Mouse (Mus musculus): ENCODE measurements at regions not wholly inside any gene's neighbourhood (a gene's known extent, or its start where the extent isn't known, plus 50 kb on each side); places are given as distances from the start of the nearest gene placed in this dataset.

DNA sequence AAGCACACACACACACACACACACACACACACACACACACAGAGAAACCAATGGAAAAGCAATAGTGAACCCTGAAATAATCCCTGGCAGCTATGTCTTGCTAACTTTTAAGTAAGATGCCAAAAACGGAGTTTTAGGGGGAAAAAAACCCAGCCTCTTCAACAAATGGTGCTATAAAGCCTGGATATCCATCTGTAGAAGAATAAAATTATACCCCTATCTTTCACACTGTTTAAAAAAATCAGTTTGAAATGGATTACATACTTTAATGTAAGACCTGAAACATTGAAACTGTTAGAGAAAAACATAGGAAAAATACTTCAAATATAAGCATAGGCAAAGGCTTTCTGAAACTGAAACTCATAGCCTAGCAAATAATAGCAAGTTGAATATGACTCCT is 228.2 kb downstream of the Fam49a start:
- no peak for ATAC-seq (replicated peaks; ENCODE audit: insufficient number of reproducible peaks, low FRiP score, low TSS enrichment)
- Histone ChIP-seq H3K4me3 (ENCODE audit: low read depth, low read length) (no peak overlapping the region), H3K27me3 (ENCODE audit: control insufficient read depth, insufficient read depth, low read length) (no peaks in the 10 kb centered on the region), H3K36me3 (ENCODE audit: control insufficient read depth, insufficient read depth, low read length) (no peaks in the 10 kb centered on the region), H3K9ac (ENCODE audit: low read depth, low read length) (no peak overlapping the region), H3K27ac (ENCODE audit: low read depth, low read length) (no peak overlapping the region), H3K9me3 (replicated peaks; ENCODE audit: control insufficient read depth, low read length) (no peaks in the 10 kb centered on the region), H3K4me1 (ENCODE audit: control insufficient read depth, insufficient read depth, low read length) (no peaks in the 10 kb centered on the region), H3K4me2 (no peak overlapping the region)
- 72% methylated on average over 1 of the region's 1 CpGs for WGBS (ENCODE audit: insufficient replicate concordance)

DNA sequence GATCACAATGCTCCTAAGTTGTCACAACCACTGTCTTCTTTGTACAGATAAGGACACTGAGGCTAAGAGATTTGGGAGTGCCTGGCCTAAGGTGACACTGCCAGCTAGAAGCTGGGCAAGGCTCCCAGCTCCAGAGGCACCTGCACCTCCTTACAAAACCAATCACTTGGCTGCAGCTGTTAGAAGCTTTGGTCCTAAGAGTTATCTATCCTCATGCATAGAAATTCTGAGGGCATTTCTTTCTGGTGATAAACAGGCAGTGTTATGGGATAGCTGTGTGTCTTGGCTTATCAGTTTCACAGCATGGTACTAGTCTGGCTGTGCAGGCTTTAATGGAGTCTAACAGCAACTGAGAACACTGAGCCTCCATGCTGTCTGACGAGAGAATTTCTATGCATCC is 226.2 kb downstream of the Fam49a start:
- ATAC-seq (replicated peaks; ENCODE audit: insufficient number of reproducible peaks, low FRiP score, low TSS enrichment) = peak; percentile 92
- no peak overlapping the region for H3K4me3 ChIP-seq (ENCODE audit: low read depth, low read length)
- H3K4me2 ChIP-seq = no peak overlapping the region
- H3K36me3 ChIP-seq (ENCODE audit: control insufficient read depth, insufficient read depth, low read length) = no peaks in the 10 kb centered on the region
- no peaks in the 10 kb centered on the region for H3K4me1 ChIP-seq (ENCODE audit: control insufficient read depth, insufficient read depth, low read length)
- no peak overlapping the region for H3K9ac ChIP-seq (ENCODE audit: low read depth, low read length)
- no peak overlapping the region for H3K27ac ChIP-seq (ENCODE audit: low read depth, low read length)
- H3K9me3 ChIP-seq (replicated peaks; ENCODE audit: control insufficient read depth, low read length) = no peaks in the 10 kb centered on the region
- H3K27me3 ChIP-seq (ENCODE audit: control insufficient read depth, insufficient read depth, low read length) = no peaks in the 10 kb centered on the region
- 68% methylated on average over 1 of the region's 1 CpGs for WGBS (ENCODE audit: insufficient replicate concordance)

DNA sequence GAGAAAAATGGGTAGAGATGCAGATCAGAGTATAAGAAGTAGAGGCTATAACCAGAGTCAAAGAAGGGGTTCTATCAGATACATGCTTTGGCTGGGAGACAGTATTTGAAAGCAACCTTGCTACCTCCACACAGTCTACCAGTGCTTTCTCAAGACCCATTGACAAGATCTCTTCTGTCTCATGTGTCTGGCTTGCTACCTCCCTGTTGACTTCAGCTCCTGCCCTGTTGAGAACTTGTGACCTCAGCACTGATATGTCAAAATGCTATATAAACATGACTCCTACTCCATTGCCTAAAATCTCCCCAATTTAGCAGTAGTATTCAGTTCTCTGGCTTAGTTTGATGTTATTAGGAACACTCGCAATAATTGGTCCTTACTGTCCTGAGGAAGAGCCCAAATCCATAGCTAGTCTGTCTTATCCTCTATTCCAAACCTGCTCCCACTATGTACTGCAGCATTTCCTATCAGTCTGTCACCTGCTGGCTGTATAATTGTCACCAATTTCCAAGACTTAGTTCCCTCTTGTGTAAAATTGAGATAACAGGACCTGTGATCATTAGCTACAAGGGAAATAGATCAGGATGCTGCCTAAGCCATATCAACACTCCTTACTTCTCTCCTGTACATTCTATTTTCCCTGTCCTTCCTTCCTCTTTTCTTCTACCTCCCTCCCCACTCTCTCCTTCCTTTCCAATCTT is 224.9 kb downstream of the Fam49a start:
- Histone ChIP-seq H3K4me3 (ENCODE audit: low read depth, low read length) (no peak overlapping the region), H3K27ac (ENCODE audit: low read depth, low read length) (no peak overlapping the region), H3K27me3 (ENCODE audit: control insufficient read depth, insufficient read depth, low read length) (no peaks in the 10 kb centered on the region), H3K36me3 (ENCODE audit: control insufficient read depth, insufficient read depth, low read length) (no peaks in the 10 kb centered on the region), H3K9me3 (replicated peaks; ENCODE audit: control insufficient read depth, low read length) (no peaks in the 10 kb centered on the region), H3K4me1 (ENCODE audit: control insufficient read depth, insufficient read depth, low read length) (no peaks in the 10 kb centered on the region), H3K9ac (ENCODE audit: low read depth, low read length) (no peak overlapping the region), H3K4me2 (no peak overlapping the region)
- 73% methylated on average over 1 of the region's 1 CpGs for WGBS (ENCODE audit: insufficient replicate concordance)
- no peak for ATAC-seq (replicated peaks; ENCODE audit: insufficient number of reproducible peaks, low FRiP score, low TSS enrichment)

DNA sequence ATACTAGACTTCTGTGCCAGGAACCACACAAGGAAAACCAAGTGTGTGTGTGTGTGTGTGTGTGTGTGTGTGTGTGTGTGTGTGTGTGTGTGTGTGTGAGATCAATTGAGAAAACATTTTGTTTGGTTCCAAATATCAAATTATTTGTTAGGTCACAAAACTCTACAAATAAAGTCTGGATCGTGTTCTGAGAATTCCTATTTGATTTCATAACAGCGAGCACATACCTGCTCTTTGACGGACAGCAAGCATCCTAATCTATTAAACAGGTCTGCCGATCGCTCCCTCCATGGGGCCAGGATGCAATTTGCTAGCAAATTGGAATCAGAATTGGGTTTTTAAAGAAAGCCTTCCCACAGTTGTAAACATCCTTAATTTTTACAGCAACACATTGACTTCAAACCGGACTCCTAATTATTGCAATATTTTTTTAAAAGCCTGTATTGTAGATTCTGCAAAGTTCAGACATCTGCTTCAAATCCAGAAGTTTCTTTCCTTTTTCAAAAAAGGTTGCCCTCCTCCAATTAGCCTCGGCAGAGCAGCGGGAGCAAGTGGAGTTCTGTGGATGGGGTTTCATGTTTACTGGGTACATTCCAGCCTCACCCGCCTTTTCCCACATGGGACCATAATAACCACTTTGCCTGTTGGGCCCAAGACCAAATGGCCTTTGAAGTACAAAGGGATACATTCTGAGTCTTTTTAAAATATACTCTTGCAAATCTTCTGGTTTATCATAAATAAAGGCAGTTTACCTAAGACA is 223.2 kb downstream of the Fam49a start:
- H3K4me3 ChIP-seq (ENCODE audit: low read depth, low read length) = no peak overlapping the region
- no peaks in the 10 kb centered on the region for H3K36me3 ChIP-seq (ENCODE audit: control insufficient read depth, insufficient read depth, low read length)
- WGBS (ENCODE audit: insufficient replicate concordance) = 83% methylated on average over 9 of the region's 9 CpGs
- ATAC-seq (replicated peaks; ENCODE audit: insufficient number of reproducible peaks, low FRiP score, low TSS enrichment) = no peak
- no peak overlapping the region for H3K9ac ChIP-seq (ENCODE audit: low read depth, low read length)
- H3K27ac ChIP-seq (ENCODE audit: low read depth, low read length) = no peak overlapping the region
- no peaks in the 10 kb centered on the region for H3K9me3 ChIP-seq (replicated peaks; ENCODE audit: control insufficient read depth, low read length)
- no peaks in the 10 kb centered on the region for H3K27me3 ChIP-seq (ENCODE audit: control insufficient read depth, insufficient read depth, low read length)
- H3K4me2 ChIP-seq = no peak overlapping the region
- H3K4me1 ChIP-seq (ENCODE audit: control insufficient read depth, insufficient read depth, low read length) = no peaks in the 10 kb centered on the region

DNA sequence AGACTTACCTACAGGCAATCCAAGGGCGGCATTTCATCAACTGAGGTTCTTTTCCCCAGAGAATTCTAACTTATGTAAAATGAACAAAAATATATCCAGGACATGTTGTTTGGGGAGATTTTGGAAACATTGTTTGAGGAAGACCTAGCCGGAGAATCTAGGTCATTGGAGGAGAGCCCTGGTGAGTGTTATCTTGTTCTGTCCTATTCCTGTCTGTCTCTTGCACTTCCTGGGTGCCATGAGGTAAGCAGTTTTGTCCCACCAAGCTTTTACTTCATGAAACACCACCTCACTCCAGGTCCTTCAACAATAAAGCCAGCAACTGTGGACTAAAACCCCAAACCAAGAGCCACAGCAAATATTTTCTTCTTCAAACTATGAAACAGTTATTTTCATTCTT is 218.5 kb downstream of the Fam49a start:
- WGBS (ENCODE audit: insufficient replicate concordance) = 86% methylated on average over 2 of the region's 2 CpGs
- Histone ChIP-seq H3K36me3 (ENCODE audit: control insufficient read depth, insufficient read depth, low read length) (no peaks in the 10 kb centered on the region), H3K27ac (ENCODE audit: low read depth, low read length) (no peak overlapping the region), H3K4me3 (ENCODE audit: low read depth, low read length) (no peak overlapping the region), H3K9ac (ENCODE audit: low read depth, low read length) (no peak overlapping the region), H3K4me1 (ENCODE audit: control insufficient read depth, insufficient read depth, low read length) (no peaks in the 10 kb centered on the region), H3K9me3 (replicated peaks; ENCODE audit: control insufficient read depth, low read length) (no peaks in the 10 kb centered on the region), H3K4me2 (no peak overlapping the region), H3K27me3 (ENCODE audit: control insufficient read depth, insufficient read depth, low read length) (no peaks in the 10 kb centered on the region)
- ATAC-seq (replicated peaks; ENCODE audit: insufficient number of reproducible peaks, low FRiP score, low TSS enrichment) = no peak

DNA sequence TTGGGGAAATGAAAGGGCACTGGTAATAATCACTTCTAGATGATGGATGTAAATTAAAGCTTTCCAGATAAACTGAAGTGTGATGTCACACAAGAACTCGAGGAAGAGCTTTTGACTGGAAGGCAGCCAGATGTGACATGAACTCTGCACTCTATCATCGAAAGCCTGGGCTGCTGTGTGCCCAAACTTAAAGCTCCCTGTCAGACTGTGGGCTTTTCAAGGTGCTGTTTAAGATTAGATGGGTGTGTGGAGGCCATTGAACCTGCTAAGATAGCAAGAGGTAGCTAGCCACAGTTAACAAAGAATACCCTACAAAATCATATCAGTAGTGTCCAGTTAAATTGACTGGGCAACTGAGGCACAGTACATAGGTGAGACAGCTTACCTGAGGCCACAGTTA is 190.1 kb downstream of the Fam49a start:
- WGBS (ENCODE audit: insufficient replicate concordance) = 29% methylated on average over 2 of the region's 2 CpGs
- ATAC-seq (replicated peaks; ENCODE audit: insufficient number of reproducible peaks, low FRiP score, low TSS enrichment) = no peak
- H3K36me3 ChIP-seq (ENCODE audit: control insufficient read depth, insufficient read depth, low read length) = no peaks in the 10 kb centered on the region

DNA sequence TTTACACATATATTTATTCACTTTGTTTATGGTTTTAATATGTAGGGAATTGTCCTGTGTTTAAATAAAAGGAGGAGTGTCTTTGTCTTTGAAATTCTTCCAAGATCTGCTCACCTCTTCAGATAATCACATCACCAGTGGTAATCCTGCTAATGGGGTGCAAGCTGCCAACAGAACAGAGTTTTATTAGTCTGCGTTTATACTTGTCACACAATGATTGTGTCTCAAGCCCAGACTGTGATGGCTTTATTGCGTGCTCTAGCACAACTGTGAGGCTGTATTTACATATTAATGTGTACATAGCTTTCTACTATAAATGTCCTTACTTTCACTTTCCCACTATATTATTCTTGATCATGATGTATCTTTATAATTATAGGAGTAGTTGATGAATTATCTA is 184.8 kb downstream of the Fam49a start:
- no peak overlapping the region for H3K9ac ChIP-seq (ENCODE audit: low read depth, low read length)
- no peaks in the 10 kb centered on the region for H3K27me3 ChIP-seq (ENCODE audit: control insufficient read depth, insufficient read depth, low read length)
- no peak overlapping the region for H3K27ac ChIP-seq (ENCODE audit: low read depth, low read length)
- 84% methylated on average over 2 of the region's 2 CpGs for WGBS (ENCODE audit: insufficient replicate concordance)
- H3K4me1 ChIP-seq (ENCODE audit: control insufficient read depth, insufficient read depth, low read length) = no peaks in the 10 kb centered on the region
- no peak overlapping the region for H3K4me2 ChIP-seq
- ATAC-seq (replicated peaks; ENCODE audit: insufficient number of reproducible peaks, low FRiP score, low TSS enrichment) = no peak
- no peaks in the 10 kb centered on the region for H3K36me3 ChIP-seq (ENCODE audit: control insufficient read depth, insufficient read depth, low read length)
- H3K9me3 ChIP-seq (replicated peaks; ENCODE audit: control insufficient read depth, low read length) = no peaks in the 10 kb centered on the region
- H3K4me3 ChIP-seq (ENCODE audit: low read depth, low read length) = no peak overlapping the region

More for the DNA sequence above, 190.1 kb downstream of the Fam49a start:
- H3K9ac ChIP-seq (ENCODE audit: low read depth, low read length) = no peak overlapping the region
- H3K4me3 ChIP-seq (ENCODE audit: low read depth, low read length) = no peak overlapping the region
- H3K4me2 ChIP-seq = no peak overlapping the region
- no peak overlapping the region for H3K27ac ChIP-seq (ENCODE audit: low read depth, low read length)
- H3K9me3 ChIP-seq (replicated peaks; ENCODE audit: control insufficient read depth, low read length) = no peaks in the 10 kb centered on the region
- H3K4me1 ChIP-seq (ENCODE audit: control insufficient read depth, insufficient read depth, low read length) = no peaks in the 10 kb centered on the region
- H3K27me3 ChIP-seq (ENCODE audit: control insufficient read depth, insufficient read depth, low read length) = no peaks in the 10 kb centered on the region

DNA sequence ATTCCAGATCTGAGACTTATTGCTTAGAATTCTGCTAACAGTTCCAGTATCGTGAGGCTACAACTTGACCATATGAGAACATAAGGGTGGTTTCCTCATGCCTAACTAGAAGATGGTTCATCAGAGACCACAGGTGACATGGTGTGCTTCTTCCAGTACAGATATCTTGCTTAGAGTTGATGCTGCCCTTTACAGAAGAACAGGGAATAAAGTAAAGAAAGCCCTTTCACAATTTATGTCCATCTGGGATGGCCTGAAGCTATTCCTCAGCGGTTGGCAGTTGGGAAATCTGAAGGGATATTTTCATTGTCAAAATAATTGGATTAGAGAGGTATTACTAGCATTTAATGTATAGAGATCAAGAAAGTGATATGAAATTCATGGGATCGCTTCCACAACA is 184.3 kb downstream of the Fam49a start:
- WGBS (ENCODE audit: insufficient replicate concordance) = 90% methylated on average over 3 of the region's 3 CpGs

DNA sequence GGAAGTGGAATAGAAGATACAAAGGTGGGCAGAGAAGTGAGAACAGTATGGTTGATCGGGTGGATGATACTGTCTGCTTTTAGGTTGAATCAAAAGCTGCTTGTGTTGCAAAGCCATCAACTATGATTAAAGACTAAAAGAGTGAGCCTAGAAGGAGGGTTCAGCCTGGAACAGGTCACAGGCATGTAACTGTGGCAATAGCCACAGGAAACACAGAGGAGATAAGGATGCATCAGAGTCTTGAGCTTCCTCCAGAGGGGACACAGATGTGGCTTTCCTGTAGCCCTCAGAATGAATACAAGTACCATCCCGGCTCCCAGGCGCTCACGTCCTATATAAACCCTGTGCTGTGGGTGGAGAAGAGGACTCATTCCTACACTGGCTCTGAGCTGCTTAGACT is 180.9 kb downstream of the Fam49a start:
- H3K9me3 ChIP-seq (replicated peaks; ENCODE audit: control insufficient read depth, low read length) = no peaks in the 10 kb centered on the region
- no peak for ATAC-seq (replicated peaks; ENCODE audit: insufficient number of reproducible peaks, low FRiP score, low TSS enrichment)
- H3K4me1 ChIP-seq (ENCODE audit: control insufficient read depth, insufficient read depth, low read length) = peaks cover 3% of the 10 kb centered on the region; the same call in 1 of the 2 replicates
- 64% methylated on average over 4 of the region's 4 CpGs for WGBS (ENCODE audit: insufficient replicate concordance)
- H3K4me3 ChIP-seq (ENCODE audit: low read depth, low read length) = no peak overlapping the region
- H3K27me3 ChIP-seq (ENCODE audit: control insufficient read depth, insufficient read depth, low read length) = no peaks in the 10 kb centered on the region
- H3K4me2 ChIP-seq = no peak overlapping the region
- H3K36me3 ChIP-seq (ENCODE audit: control insufficient read depth, insufficient read depth, low read length) = no peaks in the 10 kb centered on the region
- H3K9ac ChIP-seq (ENCODE audit: low read depth, low read length) = no peak overlapping the region
- H3K27ac ChIP-seq (ENCODE audit: low read depth, low read length) = no peak overlapping the region

More for the DNA sequence above, 184.3 kb downstream of the Fam49a start:
- Histone ChIP-seq H3K27me3 (ENCODE audit: control insufficient read depth, insufficient read depth, low read length) (no peaks in the 10 kb centered on the region), H3K4me1 (ENCODE audit: control insufficient read depth, insufficient read depth, low read length) (no peaks in the 10 kb centered on the region; the same call in 1 of the 2 replicates), H3K27ac (ENCODE audit: low read depth, low read length) (no peak overlapping the region), H3K4me3 (ENCODE audit: low read depth, low read length) (no peak overlapping the region), H3K36me3 (ENCODE audit: control insufficient read depth, insufficient read depth, low read length) (no peaks in the 10 kb centered on the region), H3K4me2 (no peak overlapping the region), H3K9ac (ENCODE audit: low read depth, low read length) (no peak overlapping the region), H3K9me3 (replicated peaks; ENCODE audit: control insufficient read depth, low read length) (no peaks in the 10 kb centered on the region)
- ATAC-seq (replicated peaks; ENCODE audit: insufficient number of reproducible peaks, low FRiP score, low TSS enrichment) = no peak
